Mouse (Mus musculus): ENCODE data around the gene Dscam.
A peak's percentile ranks its signal among the peaks of the same experiment; 100 is the strongest.

The Dscam gene

DNA sequence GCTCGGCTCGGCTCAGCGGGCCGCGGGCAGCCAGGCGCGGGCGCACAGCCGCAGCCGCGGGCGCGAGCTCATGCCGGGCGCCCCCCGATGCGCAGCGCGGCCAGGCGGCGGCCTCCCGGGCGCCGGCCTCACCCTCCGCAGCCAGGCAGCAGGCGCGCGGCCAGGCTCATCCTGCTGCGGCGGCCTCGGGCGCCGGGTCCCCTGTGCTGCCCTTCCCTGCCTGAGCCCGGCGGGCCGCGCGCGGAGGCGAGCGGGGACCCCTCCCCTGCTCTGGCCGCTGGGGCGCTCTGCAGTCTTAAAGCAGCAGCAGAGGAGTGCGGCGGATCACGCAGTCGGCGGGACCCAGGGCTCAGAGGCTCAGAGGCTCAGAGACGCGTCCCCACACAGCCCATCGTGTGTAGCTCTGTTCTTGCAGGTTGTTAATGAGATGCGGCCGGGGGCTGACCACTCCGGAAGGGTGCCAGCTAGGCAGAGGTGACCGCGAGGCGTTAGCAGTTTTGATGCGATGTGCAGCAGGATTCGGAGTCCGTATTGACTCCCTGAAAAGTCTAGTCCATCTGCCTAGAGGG, at the start of gene Dscam:
TSS of gene Dscam (minus strand) at position 240 of the 569 bp plus-strand sequence.
- no peak for DNase-seq (ENCODE audit: low spot score)

GRCm38 (mm10) chr16:97219381-97219780, 48.8 kb upstream of the Dscam start:
- DNase-seq (ENCODE audit: low spot score): no peak

DNA sequence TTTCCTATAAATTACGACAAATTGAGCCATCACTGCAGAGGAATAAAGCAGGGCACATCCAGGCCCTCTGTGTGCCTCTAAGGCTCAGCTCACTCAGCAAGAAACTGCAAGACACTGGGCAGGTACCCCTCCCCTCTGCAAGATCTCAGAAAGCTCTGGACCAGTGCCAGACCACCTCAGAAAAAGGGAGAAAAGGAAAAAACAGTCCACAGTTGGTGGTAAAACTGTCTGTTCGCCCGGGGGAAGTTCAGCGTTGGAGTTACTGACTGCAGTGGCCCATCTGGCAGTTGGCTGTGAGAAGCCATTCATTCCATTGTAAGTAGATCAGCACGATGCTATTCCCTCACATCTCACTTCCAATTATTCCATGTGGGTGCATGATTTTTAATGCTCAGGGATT, 39.4 kb upstream of the Dscam start:
- DNase-seq (ENCODE audit: low spot score): peak; percentile 70

- DNase-seq (ENCODE audit: low spot score): no peak
Observed at GRCm38 (mm10) chr16:97208276-97208675, 37.7 kb upstream of the Dscam start.

- DNase-seq (ENCODE audit: low spot score): no peak
Observed at GRCm38 (mm10) chr16:97204090-97204489, 33.5 kb upstream of the Dscam start.

DNA sequence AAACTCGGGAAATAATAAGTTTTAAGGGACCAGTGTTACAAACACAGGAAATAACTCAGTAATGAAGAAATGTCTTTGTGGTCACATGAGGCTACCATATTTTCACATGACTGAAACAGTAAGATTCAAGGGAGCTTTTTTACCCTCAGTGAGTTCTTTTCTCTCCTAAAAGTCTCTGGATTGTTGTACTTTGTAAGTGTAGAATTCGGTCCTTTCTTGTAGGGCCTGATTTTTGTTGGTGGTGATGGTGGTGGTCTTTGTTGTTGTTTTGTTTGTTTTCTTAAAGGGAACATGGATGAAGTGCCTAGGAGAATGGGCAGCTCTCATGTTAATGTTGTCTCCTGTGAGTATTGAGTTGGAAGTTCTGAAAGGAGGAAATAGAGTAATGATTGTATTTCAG, 33.0 kb upstream of the Dscam start:
- no peak for DNase-seq (ENCODE audit: low spot score)

DNA sequence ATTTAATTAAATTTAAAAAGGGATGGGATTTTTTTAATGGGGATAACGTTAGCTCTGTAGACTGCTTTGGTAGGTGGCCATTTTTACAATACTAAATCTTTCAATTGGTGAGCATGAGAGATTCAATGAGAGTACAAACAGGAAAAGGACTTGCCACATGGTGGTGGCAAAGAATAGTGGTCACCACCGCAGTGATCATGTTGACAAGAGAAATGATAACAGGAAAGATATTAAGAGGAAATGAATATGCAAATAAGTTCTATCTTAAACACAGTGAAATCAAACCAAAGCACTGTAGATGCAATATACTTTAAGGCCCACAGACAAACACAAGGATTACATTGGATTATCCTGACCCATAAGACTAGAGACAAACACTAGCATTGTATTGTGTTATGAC, 24.1 kb upstream of the Dscam start:
- no peak for DNase-seq (ENCODE audit: low spot score)

DNA sequence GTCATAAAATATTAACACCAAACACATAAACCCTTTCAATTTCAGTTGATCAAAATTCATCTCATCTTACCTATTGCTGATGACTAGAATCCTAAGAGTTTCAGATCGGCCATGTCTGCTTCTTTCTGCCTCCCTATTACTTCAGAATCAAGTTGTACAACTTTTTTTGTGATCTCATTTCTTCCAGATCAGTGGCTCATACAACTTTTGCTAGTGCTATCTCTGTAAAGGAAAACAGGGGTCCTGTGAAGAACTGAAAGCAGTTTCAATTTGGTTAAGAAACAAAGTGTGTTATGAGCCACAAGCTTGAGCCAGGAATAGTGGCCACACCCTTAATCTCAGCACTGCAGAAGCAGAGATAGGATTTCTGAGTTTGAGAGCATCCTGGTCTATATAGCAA, 23.6 kb upstream of the Dscam start:
- DNase-seq (ENCODE audit: low spot score): no peak

DNA sequence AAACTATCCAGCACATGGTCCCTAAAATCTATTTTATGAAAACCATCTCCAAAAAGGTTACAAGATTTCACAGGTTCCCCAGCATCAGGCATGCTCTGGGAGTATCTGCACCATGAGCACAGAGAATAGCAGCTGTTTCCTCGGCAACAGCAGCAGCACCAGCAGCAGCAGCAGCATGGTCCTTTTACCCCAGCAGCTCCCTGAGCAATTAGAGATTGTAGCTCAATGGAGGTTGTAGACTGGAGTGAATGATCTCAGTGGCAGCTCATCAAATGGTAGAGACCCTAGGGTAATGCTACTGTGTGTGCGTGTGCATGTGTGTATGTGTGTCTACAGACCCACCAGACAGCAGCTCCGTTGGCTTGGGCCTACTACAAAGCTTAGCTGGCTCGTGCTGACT, 21.7 kb upstream of the Dscam start:
- no peak for DNase-seq (ENCODE audit: low spot score)

- no peak for DNase-seq (ENCODE audit: low spot score)
Observed at GRCm38 (mm10) chr16:97190604-97191003, 20.1 kb upstream of the Dscam start.

- peak; percentile 62 for DNase-seq (ENCODE audit: low spot score)
Observed at GRCm38 (mm10) chr16:97171500-97171899, 948 bp upstream of the Dscam start.

DNA sequence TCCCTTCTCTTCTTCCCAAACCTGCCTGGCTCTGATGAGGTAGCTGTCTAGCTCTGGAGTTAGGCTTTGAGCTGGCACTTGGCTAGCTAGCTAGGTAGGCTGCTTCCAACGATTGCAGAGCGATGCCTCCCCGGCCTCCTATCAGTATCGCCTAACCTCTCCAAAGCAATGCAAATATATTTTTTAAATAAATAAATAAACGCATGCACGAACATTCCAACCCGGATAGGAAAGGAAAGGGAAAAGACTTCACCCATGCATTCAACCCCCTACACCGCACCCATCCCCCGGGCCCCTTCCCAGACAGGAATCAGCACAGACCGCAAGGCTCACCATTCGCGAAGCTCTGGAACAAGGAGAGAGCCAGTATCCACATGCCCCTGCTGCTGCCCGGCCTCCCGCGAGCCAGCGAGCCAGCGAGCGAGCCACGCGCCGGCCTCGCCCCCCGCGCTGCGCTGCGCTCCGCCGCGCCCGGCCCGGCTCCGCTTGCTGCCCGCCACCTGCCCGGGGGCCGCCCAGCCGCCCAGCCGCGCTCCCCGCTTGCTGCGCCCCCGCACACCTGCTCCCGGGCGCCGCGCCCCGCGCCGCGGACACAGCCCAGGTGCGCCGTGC, 545 bp downstream of the Dscam start:
- DNase-seq (ENCODE audit: low spot score): no peak

GRCm38 (mm10) chr16:97168614-97169013, 1.9 kb downstream of the Dscam start:
- no peak for DNase-seq (ENCODE audit: low spot score)

DNA sequence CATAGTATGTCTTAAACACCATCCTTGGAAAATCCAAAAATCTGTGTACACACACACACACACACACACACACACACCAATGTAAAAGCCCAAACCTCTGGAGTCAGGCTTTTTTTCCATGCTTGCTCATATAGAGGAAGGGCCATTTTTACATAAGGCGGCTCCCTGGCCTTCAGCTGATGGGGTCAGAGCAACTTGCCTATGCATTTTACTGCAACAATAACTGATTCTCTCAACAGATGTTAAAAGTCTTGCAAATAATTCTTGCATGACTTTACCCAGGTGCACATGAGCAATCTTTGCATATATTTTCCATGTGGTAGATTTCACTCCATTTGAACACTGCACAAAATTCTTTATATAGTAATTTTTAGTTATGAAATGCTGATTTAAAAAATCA, 2.5 kb downstream of the Dscam start:
- DNase-seq (ENCODE audit: low spot score): no peak

GRCm38 (mm10) chr16:97166166-97166565, 4.4 kb downstream of the Dscam start:
- no peak for DNase-seq (ENCODE audit: low spot score)

- DNase-seq (ENCODE audit: low spot score): peak; percentile 75
Observed at GRCm38 (mm10) chr16:97165444-97166121, 5.0 kb downstream of the Dscam start.

DNA sequence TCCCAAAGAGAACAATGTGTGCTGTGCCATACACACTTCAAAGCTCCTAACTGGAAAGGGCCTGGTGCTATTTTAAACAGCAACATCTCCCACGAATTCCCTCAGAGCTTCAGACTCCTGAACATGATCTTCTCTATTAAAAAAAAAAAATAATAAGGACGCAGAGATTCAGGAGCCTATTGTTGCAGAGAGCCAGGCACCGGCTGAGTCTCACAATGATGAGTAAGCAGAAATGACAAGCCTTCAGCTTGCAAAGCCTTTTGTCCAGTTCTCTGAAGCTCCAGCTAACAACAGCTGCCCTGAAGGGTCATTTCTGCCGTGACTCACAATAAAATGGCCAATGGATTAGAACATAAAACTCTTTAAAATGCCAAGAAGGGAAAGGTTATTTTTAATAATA, 12.3 kb downstream of the Dscam start:
- no peak for DNase-seq (ENCODE audit: low spot score)

GRCm38 (mm10) chr16:97144544-97145194, 25.9 kb downstream of the Dscam start:
- no peak for DNase-seq (ENCODE audit: low spot score)

DNA sequence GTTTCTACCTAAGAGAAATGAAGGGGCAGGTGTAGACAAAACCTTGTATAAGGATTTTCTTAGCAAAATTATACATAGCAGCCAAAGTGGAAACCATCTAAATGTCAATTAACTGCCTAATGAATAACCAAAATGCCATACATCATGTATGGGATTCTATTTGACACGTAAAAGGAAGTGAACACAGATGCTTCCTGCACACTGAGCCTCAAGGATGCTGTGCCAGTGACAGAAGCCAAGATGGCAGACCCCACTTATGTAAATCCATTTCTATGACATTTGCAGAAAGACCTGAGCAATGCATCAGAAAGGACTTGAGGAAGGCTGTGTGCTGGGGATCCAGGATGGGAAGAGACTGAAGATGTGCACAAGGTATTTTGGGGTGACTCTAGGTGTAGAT, 28.6 kb downstream of the Dscam start:
- no peak for DNase-seq (ENCODE audit: low spot score)

- DNase-seq (ENCODE audit: low spot score): no peak
Observed at GRCm38 (mm10) chr16:97135003-97135827, 35.3 kb downstream of the Dscam start.

DNA sequence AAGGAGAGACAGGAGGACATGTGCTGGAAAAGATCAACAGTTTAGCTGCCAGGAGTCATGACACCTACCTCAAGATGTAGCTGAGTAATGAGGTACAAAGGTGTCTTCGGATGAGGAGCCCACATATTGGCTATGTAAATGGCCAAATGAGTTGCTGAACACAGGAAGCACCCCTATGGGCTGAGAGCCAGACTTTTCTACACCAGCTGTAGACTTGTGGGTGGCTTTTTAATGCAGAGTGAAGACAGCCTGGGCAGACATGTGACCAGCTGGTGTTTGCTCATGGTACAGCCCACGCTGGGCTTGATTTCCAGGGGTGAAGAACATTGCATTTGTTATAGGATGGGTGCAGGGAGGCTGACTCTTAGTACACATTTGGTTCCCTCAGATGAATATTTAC, 43.3 kb downstream of the Dscam start:
- peak; percentile 88 for DNase-seq (ENCODE audit: low spot score)

- DNase-seq (ENCODE audit: low spot score): no peak
Observed at GRCm38 (mm10) chr16:97110028-97110427, 60.5 kb downstream of the Dscam start.
